Mouse (Mus musculus): ENCODE results near the gene Ucp3. TPM values are rescaled to one million over a fixed set of nuclear protein-coding genes. Genes with fewer than 3 reads are reported as not detected.

Gene Ucp3
- total and polyA plus RNA-seq, 3 experiments = 0.13 TPM; not detected in 2

DNA sequence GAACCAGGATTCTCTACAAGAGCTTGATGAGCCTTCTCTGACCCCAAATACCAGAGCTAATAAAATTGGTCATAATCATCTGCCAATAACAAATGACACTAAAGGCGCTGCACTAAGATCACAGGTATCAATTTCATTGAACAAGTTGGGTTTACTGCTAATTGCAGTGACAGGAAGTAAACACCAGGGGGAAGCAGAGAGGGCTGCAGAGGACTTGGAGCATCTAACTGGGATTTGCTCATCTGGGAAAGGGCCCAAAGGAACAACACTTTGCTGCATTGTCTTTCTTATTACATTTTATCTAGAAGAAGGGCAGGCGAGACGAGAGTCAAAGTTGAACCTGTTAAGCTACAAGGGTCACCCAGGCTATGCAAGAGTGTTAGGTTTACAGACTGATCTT is 43.7 kb upstream of the Ucp3 start:
- no peaks in the 10 kb centered on the region for H3K27me3 ChIP-seq (replicated peaks)
- H3K4me1 ChIP-seq (ENCODE audit: control insufficient read depth in 1 of 2, insufficient read depth in 2 of 2) = peaks cover 0 to 15% of the 10 kb centered on the region in 2 experiments; a peak in 2 of 4 replicates
- H3K9ac ChIP-seq (ENCODE audit: insufficient read depth, low read depth) = no peak overlapping the region
- H3K36me3 ChIP-seq (replicated peaks in 1 of 2; ENCODE audit: control insufficient read depth in 1 of 2, insufficient read depth in 1 of 2, low read length in 1 of 2) = peaks cover 73 to 86% of the 10 kb centered on the region in 2 experiments
- H3K4me3 ChIP-seq (replicated peaks in 1 of 3; ENCODE audit: low read depth in 2 of 3, low read length in 2 of 3, poor library complexity in 1 of 3) = no peak overlapping the region
- in situ Hi-C loops (cut with MboI; ENCODE audit: low pct_ligation_motif_present, low pct_unique_long_range_greater_than_20kb, low sequenced_read_pairs) (no loop called here), dilution Hi-C loops (cut with MboI; ENCODE audit: extremely low pct_ligation_motif_present, extremely low pct_unique_long_range_greater_than_20kb, low sequenced_read_pairs) (no loop called here)
- TF ChIP-seq USF1 (IDR thresholded peaks at IDR 0.05; ENCODE audit: low read depth, low read length) (no peak), KAT2A (IDR thresholded peaks at IDR 0.05; ENCODE audit: insufficient replicate concordance, low read length) (no peak), SMC3 (IDR thresholded peaks at IDR 0.05; ENCODE audit: low read depth, low read length) (peak; percentile 80), RAD21 (IDR thresholded peaks at IDR 0.05; ENCODE audit: low read depth, low read length) (peak; percentile 62), CTCF (conservative IDR thresholded peaks at IDR 0.05 in 1 of 2, IDR thresholded peaks at IDR 0.05 in 1 of 2; ENCODE audit: low read depth in 2 of 2, low read length in 2 of 2) (peak; percentile 81 to 99), ETS1 (conservative IDR thresholded peaks at IDR 0.05; ENCODE audit: low read depth, low read length) (no peak), MEF2A (IDR thresholded peaks at IDR 0.05; ENCODE audit: borderline replicate concordance, low read depth, low read length) (0 out of 2 replicates have a peak, but pooled peaks have one; percentile 21), JUN (IDR thresholded peaks at IDR 0.05; ENCODE audit: insufficient read depth, low read depth, low read length) (no peak), PAX5 (IDR thresholded peaks at IDR 0.05; ENCODE audit: low read length) (no peak), NRF1 (IDR thresholded peaks at IDR 0.05; ENCODE audit: low read depth, low read length) (no peak), POLR2A (IDR thresholded peaks at IDR 0.05; ENCODE audit: low read depth, low read length) (no peak), CHD2 (IDR thresholded peaks at IDR 0.05; ENCODE audit: low read length) (no peak), UBTF (IDR thresholded peaks at IDR 0.05; ENCODE audit: low read depth, low read length) (no peak), NELFE (IDR thresholded peaks at IDR 0.05; ENCODE audit: low read depth, low read length) (no peak), JUND (conservative IDR thresholded peaks at IDR 0.05; ENCODE audit: low read depth, low read length) (no peak), POLR2AphosphoS2 (IDR thresholded peaks at IDR 0.05; ENCODE audit: low read depth, low read length) (no peak), EP300 (IDR thresholded peaks at IDR 0.05; ENCODE audit: low read length) (no peak), SIN3A (IDR thresholded peaks at IDR 0.05; ENCODE audit: low read length) (no peak), ZNF384 (IDR thresholded peaks at IDR 0.05; ENCODE audit: low read depth, low read length) (no peak), MXI1 (IDR thresholded peaks at IDR 0.05; ENCODE audit: low read depth, low read length) (no peak)
- no peaks in the 10 kb centered on the region for H3K9me3 ChIP-seq (replicated peaks; ENCODE audit: low read length)
- peak; percentile 38 for DNase-seq (ENCODE audit: extremely low read depth)
- no peaks in the 10 kb centered on the region for H3K79me2 ChIP-seq (replicated peaks; ENCODE audit: control insufficient read depth, extremely low read depth, insufficient read depth, poor library complexity, severe bottlenecking)
- H3K4me2 ChIP-seq (ENCODE audit: insufficient read depth, low read depth, poor library complexity, severe bottlenecking) = no peak overlapping the region
- no peak overlapping the region for H3K27ac ChIP-seq (ENCODE audit: insufficient read depth, low read depth)

DNA sequence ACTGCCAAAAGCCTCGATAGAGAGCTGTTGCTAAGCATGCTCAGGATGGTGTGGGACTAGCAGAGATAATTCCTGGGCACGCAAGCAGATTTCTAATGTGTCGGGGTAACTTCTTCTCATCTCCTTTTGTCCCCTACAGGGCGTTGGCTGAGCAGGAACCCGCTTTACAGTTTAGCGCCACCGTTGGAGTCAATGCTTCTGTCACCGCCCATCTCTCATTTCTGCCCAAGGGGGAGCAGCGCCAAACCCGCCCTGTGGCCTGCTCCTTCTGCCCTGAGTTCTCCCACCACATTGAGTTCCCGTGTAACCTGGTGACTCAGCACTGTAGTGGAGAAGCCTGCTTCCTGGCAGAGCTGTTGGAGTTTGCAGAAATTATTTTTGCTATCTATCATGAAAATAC is 42.9 kb upstream of the Ucp3 start:
- peaks cover 65 to 83% of the 10 kb centered on the region in 2 experiments for H3K36me3 ChIP-seq (replicated peaks in 1 of 2; ENCODE audit: control insufficient read depth in 1 of 2, insufficient read depth in 1 of 2, low read length in 1 of 2)
- dilution Hi-C loops (cut with MboI; ENCODE audit: extremely low pct_ligation_motif_present, extremely low pct_unique_long_range_greater_than_20kb, low sequenced_read_pairs) = no loop called here
- no peak overlapping the region for H3K4me3 ChIP-seq (replicated peaks in 1 of 3; ENCODE audit: low read depth in 2 of 3, low read length in 2 of 3, poor library complexity in 1 of 3)
- no peak overlapping the region for H3K9ac ChIP-seq (ENCODE audit: insufficient read depth, low read depth)
- H3K27ac ChIP-seq (ENCODE audit: insufficient read depth, low read depth) = no peak overlapping the region
- TF ChIP-seq ZNF384 (IDR thresholded peaks at IDR 0.05; ENCODE audit: low read depth, low read length) (no peak), JUN (IDR thresholded peaks at IDR 0.05; ENCODE audit: insufficient read depth, low read depth, low read length) (no peak), UBTF (IDR thresholded peaks at IDR 0.05; ENCODE audit: low read depth, low read length) (no peak), ZC3H11A (IDR thresholded peaks at IDR 0.05; ENCODE audit: low read depth, low read length) (no peak), MEF2A (IDR thresholded peaks at IDR 0.05; ENCODE audit: borderline replicate concordance, low read depth, low read length) (no peak), NRF1 (IDR thresholded peaks at IDR 0.05; ENCODE audit: low read depth, low read length) (no peak), MAFK (IDR thresholded peaks at IDR 0.05; ENCODE audit: insufficient replicate concordance, low read length) (no peak), POLR2AphosphoS2 (IDR thresholded peaks at IDR 0.05; ENCODE audit: low read depth, low read length) (no peak), USF2 (conservative IDR thresholded peaks at IDR 0.05; ENCODE audit: low read depth, low read length) (no peak), NELFE (IDR thresholded peaks at IDR 0.05; ENCODE audit: low read depth, low read length) (no peak)
- in situ Hi-C loops (cut with MboI; ENCODE audit: low pct_ligation_motif_present, low pct_unique_long_range_greater_than_20kb, low sequenced_read_pairs) = no loop called here
- H3K4me1 ChIP-seq (ENCODE audit: control insufficient read depth in 1 of 2, insufficient read depth in 2 of 2) = peaks cover 0 to 16% of the 10 kb centered on the region in 2 experiments; a peak in 2 of 4 replicates
- no peak overlapping the region for H3K4me2 ChIP-seq (ENCODE audit: insufficient read depth, low read depth, poor library complexity, severe bottlenecking)
- no peak for DNase-seq (ENCODE audit: extremely low read depth)
- H3K27me3 ChIP-seq (replicated peaks) = no peaks in the 10 kb centered on the region
- H3K9me3 ChIP-seq (replicated peaks; ENCODE audit: low read length) = no peaks in the 10 kb centered on the region
- no peaks in the 10 kb centered on the region for H3K79me2 ChIP-seq (replicated peaks; ENCODE audit: control insufficient read depth, extremely low read depth, insufficient read depth, poor library complexity, severe bottlenecking)
